Mouse (Mus musculus): ENCODE data around the gene Deup1. TPM values are rescaled to one million over a fixed set of nuclear protein-coding genes. Genes with fewer than 3 reads are reported as not detected.

The Deup1 gene
- polyA plus RNA-seq, 2 experiments from 2014 or later = 0.17 to 0.20 TPM

DNA sequence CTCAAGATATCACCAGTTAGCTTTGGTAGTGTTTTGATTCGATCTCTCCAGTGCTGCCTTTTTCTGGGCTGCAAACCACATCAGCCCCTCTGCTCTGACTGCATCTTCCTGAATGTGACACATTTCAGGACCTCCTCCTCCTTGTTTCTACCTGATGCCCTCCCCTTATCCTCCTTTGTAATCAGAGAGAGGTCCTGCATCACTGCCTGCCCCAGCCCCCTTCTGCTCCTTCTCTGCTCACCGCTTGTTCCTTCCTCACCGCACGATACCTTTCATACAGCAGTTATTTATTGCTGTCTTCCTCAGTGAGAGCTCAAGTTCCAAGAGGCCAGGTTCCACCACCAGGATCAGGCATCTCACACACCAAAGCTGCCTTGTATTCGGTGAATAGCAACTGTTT lies 96.5 kb downstream of the Deup1 start:
- no peak for ATAC-seq

DNA sequence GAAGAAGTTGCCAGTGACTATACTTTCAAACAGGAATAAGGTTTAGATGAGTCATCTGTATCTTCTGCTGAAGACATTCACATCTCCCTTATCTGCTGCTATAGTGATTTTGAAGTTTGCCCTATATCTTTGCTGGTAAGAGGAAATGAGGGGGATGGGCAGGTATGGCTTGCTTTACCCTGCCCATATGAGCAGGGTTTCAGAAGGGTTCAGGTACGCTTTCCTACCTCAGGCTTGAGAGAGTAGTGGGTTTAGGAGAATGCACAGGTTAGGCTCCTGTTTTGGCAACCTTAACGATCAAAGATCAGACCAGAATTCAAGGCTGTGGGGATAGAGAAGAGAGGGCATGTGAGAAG lies 97.8 kb downstream of the Deup1 start:
- peak; percentile 85 for ATAC-seq

DNA sequence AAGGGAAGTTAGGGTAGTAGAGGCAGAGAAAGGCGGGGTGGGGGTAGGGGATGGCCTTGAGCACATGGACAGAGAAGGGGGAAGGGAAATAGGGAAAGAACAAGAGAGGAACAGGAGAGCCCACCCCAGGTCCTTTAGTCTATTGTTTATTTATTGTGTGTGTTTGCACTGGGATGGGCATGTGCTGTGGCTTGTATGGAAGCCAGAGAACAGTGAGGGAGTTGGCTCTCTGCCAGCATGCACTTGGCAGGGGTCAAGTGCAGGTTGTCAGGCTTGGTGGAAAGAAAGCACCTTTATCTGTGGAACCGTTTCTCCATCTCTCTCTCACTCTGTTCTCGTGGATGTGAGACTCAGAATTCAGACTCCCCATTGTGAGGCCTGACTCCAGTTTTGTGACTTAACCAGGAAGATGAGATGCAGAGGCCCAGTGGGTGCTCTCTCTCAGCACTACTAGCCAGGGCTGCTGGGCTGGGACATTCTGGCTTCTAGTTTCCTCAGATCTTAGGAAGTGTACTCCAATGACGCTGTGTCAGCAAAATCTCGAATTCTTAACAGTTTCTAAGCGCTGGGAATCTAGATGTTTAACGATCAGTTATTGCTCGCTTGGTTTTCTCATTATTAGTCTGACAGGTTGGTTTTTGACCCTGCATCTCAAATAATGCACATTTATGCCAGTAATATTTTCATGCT lies 98.3 kb downstream of the Deup1 start:
- peak; percentile 36 for ATAC-seq

GRCm38 (mm10) chr9:15528368-15528767 lies 99.4 kb downstream of the Deup1 start:
- ATAC-seq = no peak

DNA sequence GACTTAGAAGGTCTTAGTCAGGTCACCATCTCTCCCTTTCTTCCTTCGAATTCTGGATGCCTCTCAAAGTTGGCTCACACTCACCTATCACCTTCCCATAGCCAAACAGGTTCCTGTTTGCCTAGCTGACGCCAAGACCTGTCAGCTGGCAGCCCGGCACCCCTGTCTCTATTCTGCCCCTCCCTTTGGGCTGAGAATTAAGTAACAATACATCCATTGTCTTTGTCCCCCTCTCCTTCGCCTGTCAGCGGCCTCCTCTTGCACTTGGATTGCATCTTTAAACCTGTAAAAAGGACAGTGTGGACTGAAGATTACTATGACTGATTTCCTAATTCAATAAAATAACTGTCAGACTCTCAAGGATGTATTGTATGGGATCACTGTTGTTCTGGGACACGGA lies 99.9 kb downstream of the Deup1 start:
- no peak for ATAC-seq

- ATAC-seq = no peak
Measured at GRCm38 (mm10) chr9:15526539-15526938, 101.2 kb downstream of the Deup1 start.

- ATAC-seq = no peak
Measured at GRCm38 (mm10) chr9:15525246-15525645, 102.5 kb downstream of the Deup1 start.

DNA sequence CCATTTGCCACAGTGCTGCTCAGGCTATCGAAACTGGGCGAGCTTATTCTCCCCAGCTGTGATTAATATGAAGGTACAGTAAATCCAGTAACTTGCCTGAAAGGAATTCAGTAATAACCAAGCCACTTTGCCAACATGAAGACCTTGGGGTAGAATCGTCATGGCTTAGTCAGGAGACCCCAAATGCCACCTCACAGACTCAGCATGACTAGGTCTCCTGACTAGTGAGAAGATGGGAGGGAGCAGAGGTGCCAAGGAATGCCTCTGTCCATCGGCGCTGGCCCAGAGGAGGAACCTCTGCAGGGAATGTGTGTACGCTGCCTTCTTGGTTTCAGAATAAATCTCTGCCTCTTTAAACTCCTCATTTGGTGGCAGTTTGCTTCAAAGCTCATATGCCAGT lies 104.1 kb downstream of the Deup1 start:
- ATAC-seq = no peak

DNA sequence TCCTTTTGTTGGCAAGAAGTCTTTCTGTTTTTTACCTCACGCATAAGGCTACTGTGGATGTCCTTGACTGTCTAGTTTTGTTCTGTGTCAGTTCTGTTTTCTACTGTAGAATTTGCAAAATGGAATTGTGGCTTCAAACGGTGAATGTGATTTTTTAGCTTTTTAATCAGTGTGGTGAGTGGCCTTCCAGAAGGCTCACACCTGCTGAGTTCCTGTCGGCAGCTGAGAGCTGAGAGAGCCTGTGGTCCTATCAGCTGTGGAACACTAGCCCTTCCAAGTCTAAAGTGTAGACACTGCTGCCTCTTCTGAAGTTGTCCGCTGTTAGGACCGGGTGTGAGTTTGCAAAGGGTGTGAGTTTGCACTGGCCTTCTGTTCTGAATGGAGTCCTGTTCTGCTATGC lies 104.8 kb downstream of the Deup1 start:
- ATAC-seq = no peak

GRCm38 (mm10) chr9:15522348-15522747 lies 105.4 kb downstream of the Deup1 start:
- ATAC-seq = peak; percentile 20

- ATAC-seq = no peak
Measured at GRCm38 (mm10) chr9:15517979-15518378, 109.8 kb downstream of the Deup1 start.

- ATAC-seq = peak; percentile 77
Measured at GRCm38 (mm10) chr9:15516007-15516406, 111.7 kb downstream of the Deup1 start.

- ATAC-seq = no peak
Measured at GRCm38 (mm10) chr9:15512918-15513317, 114.8 kb downstream of the Deup1 start.

DNA sequence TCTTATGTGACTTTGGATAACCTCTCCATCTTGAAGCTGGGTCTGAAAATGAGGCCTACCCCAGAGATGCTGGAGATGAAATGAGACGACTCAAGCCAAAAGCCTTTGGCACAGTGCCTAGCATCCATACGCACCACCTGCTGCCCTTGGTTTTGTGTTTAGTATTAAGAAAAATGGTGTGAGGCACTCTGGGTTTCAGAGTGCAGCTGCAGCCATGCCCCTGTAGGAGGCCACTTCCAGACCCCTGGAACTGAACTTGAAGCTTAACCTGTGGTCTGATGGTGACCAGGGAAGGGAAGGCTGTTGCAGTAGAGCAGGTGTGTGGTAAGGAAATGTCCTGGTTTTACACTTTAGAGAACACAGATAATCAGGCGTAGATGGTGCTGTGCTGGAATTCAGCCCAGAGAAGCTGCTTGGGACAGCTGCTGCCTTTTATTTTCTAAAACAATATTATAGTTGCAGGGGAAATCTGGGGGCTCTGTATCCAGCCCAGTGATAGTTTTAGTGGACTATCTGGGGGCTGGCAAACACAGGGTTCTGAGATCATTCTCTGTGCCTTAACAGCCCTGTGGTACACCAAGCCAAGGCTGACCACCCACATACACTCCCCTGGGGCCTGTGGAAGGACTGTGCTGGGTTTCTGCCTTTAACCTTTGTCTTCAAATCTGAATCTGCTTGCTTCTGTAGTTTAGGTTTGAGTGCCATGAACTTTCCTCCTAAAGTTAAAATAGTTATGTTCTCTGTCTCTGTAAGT lies 117.0 kb downstream of the Deup1 start:
- ATAC-seq = no peak

Other genes with a start within 250 kb of the Deup1 start
- 10 to 100 TPM; 10.5 to 25.1 TPM for gene Smco4, start 134.5 kb downstream of the Deup1 start, polyA plus RNA-seq (2017; shearing (Covaris generic))
- 1 to 10 TPM; 4.3 to 6.1 TPM for gene Slc36a4, start 81.8 kb upstream of the Deup1 start, polyA plus RNA-seq (2017; shearing (Covaris generic))
- gene Mtnr1b, start 246.6 kb upstream of the Deup1 start, polyA plus RNA-seq (2017; shearing (Covaris generic)) = not detected